Mouse (Mus musculus) lung, adult 2 months (tissue): ENCODE measurements at regions not wholly inside any gene's neighbourhood (a gene's known extent, or its start where the extent isn't known, plus 50 kb on each side); places are given as distances from the start of the nearest gene placed in this dataset.

Source experiments
- CTCF ChIP-seq: fragments of 200-500 bp; IDR thresholded peaks from 2 replicates; pipeline ENCODE4 v1.5.1; 2011; ENCODE audit warnings: mild to moderate bottlenecking, low read length, control low read depth; ENCODE audit not compliant: insufficient read depth
- POLR2A ChIP-seq: fragments of 200-500 bp; IDR thresholded peaks from 2 replicates; pipeline ENCODE4 v1.6.1; 2011; ENCODE audit warnings: low read depth, mild to moderate bottlenecking, control low read depth, low read length, borderline replicate concordance; ENCODE audit errors: extremely low read depth

GRCm38 (mm10) chr13:84570206-84570605 is 348.1 kb downstream of the Tmem161b start:
- TF ChIP-seq POLR2A = no peak
- no peak for TF ChIP-seq CTCF
